Mouse (Mus musculus): ENCODE measurements at regions not wholly inside any gene's neighbourhood (a gene's known extent, or its start where the extent isn't known, plus 50 kb on each side); places are given as distances from the start of the nearest gene placed in this dataset.

GRCm38 (mm10) chr5:42578208-42578844 lies 510.6 kb downstream of the Gm16223 start:
- TF ChIP-seq CTCF (conservative IDR thresholded peaks at IDR 0.05; ENCODE audit: insufficient read depth, insufficient read length, low read depth, low read length) (no peak), POLR2A (IDR thresholded peaks at IDR 0.05; ENCODE audit: low read depth, low read length) (no peak)

Measured in kidney, adult 2 months (tissue).